Mouse (Mus musculus) telencephalon, adult 2 months (tissue): Measurements from ENCODE around the gene Khdrbs1.

Experiments
- DNase-seq: peaks from one replicate; pipeline ENCODE4 v3.0.0-alpha.2; 2011; ENCODE audit warnings: low read depth, low spot score

Gene Khdrbs1

DNA sequence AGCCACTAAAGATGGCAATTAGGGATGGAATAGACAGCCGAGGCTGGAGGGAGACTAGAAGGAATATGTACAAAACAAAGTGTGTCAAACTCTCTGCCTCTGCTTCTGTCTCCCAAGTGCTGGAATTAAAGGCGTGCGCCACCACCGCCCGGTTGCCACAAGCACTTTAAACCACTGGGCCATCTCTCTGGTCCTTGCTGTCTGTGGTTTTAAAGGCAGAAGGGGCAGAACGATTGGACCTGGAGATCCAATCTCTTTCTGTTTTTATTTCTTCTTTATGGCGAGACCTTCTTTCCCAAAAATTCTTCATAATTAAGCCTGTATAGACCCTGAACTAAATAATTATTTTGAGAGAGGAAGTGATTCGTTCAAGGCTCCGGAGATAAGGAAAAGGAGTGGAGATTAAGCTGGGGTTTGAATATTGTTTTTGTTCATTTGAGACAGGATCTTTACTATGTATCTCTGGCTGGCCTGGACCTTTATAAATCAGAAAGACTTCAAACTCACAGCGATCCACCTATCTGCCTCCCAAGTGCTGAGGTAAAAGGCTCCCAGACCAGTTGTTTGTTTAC, 69.1 kb downstream of the Khdrbs1 start:
- DNase-seq: no peak

DNA sequence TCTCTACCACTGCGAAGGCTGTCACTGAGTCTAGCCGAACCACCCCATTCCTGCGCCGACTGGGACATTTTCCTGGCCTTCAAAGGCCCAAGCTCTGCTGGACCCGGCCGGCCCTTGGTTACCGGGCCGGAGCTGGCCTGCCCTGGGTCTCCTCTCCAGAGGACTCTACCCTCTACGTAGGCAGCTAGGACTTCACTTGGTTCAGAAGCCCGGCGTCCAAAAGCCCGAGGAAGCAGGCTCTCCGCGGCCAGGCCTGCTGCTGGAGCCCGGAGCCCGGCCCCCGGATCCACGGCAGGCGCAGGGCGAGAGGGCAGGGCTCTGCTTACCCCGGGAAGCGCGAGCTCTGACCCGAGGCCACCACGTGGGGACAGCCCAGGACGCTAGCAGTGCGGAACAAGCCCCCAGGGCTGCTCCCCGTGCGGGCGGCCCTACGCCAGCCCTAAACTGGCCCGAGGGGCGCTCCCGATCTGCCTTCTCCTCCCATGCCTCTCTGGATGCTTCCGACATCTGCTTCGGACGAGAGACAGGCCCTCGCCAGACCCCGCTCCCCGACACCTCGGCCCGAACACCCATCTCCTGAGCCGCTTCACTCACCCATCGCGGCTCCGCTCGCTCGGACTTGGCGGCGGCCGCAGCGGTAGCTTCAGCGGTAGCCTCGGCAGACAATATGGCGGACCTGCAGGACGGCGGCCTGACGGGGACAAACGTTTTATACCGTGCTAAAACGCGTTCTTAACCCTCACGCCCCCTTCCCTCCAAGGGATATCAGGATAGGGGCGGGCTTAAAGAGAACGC, 69.8 kb downstream of the Khdrbs1 start, which contains the start of gene Kpna6:
Gene Kpna6, minus strand, starts transcription at position 685 of the 795 bp plus-strand sequence.
- DNase-seq: peak; percentile 94

DNA sequence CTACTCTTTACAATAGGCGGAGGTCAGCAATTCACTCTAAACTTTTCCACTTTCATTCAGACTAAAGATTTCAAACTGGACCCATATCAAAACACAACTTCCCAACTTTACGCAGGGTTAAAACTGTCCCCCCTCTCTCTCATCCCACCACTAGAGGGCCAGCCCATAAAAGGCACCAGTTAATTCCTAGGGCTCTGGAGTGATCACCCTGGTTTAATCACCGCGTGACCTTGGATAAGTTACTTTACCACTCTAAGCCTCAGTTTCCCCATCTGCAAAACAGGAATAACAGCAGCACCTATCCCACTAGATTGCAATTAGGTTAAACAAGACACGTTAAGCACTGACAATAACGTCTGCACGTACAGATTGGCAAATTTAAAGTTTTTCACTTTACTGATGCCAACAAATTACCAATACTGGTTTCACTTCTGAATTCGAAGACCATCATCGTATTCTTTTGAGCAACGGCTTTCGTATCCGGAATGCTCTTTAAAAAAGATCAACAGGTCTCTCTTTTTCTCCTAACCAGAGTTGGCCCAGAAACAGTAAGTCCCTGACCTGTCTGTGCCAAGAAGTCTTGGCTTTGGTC, 70.5 kb downstream of the Khdrbs1 start:
- DNase-seq: no peak

DNA sequence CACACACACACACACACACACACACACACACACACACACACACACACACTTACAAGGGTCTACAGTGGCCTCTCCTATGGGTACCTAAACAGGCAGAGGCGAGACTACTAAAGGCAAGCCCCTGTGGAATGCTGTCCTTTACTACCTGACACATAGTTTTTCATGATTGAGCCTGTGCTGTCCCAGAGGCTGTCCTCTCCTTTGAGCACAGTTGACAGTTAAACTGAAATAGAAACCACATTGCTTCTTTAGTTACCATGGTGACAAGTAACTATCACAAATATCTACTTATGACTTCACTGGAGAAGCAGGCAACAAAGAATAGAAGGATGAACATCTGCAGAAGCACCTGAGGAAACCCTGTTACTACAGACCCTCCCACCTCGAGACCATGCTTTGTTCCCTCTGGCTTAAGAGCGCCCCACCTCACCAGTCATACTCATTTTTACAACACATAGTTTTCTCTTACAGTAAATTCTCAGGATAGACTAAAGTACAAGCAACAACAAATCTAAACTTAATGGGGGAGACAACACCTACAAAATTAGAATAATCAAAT, 79.8 kb downstream of the Khdrbs1 start:
- DNase-seq: no peak

DNA sequence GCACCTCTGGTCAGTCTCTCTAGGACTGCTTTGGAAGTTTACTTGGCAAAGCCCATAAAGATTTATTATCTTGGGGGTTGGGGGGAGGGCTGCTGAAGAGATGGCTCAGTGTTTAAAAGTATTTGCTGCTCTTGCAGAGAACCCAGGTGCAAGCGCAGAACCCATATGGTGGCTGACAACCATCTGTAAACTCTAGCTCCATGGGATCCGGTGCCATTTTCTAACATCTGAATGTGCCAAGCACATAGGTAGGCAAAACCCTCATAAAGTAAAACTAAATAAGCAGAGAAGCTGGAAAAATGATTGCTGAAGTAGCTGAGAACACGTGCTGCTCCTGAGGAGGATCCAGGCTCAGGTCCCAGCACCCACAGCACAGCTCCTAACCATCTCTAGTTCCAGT, 80.5 kb downstream of the Khdrbs1 start:
- DNase-seq: no peak

DNA sequence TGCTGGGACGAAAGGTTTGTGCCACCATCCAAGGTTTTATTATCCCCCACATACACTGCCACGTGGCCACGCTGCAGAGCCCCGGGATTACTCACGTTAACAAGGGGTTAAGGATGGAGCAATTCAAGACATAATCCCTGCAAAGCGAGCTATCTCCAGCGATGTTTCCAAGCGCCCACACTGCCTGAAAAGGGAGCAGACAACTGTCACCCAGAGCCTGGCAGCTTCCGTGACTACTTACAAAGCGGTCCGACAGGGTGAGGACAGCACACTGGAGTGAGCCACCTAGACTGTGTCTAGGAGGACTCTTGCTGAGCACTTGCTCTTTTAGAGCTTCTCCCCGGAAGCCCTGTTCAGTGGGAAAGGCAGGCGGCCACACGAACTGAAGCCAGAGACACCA, 87.3 kb downstream of the Khdrbs1 start:
- DNase-seq: no peak
